Mouse (Mus musculus): ENCODE measurements around the gene Mttp.

Mttp gene

GRCm38 (mm10) chr3:138051431-138051830 lies 93.3 kb downstream of the Mttp start:
- no peak for DNase-seq (ENCODE audit: low spot score in 2 of 2)

- no peak for DNase-seq (ENCODE audit: low spot score in 2 of 2)
These were observed 94.0 kb downstream of the Mttp start for GRCm38 (mm10) chr3:138050772-138051171.

- DNase-seq (ENCODE audit: low spot score in 2 of 2) = no peak
These were observed 95.2 kb downstream of the Mttp start for GRCm38 (mm10) chr3:138049555-138049954.

DNA sequence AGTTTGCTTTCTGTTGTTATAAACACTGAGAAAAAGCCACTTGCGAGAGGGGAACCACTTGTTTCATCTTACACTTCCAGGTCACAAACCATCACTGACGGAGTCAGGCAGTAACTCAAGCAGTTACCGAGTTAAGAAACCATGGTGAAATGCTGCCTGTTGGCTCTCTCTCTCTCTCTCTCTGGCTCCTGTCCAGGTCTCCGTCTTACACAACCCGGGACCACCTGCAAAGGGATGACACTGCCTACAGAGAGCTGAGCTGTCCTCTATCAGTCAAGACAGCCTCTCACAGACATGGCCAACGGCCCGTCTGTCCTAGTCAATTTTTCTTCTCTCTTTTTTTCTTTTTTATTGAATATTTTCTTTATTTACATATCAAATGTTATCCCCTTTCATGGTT lies 101.5 kb downstream of the Mttp start:
- DNase-seq (ENCODE audit: low spot score in 2 of 2) = no peak

DNA sequence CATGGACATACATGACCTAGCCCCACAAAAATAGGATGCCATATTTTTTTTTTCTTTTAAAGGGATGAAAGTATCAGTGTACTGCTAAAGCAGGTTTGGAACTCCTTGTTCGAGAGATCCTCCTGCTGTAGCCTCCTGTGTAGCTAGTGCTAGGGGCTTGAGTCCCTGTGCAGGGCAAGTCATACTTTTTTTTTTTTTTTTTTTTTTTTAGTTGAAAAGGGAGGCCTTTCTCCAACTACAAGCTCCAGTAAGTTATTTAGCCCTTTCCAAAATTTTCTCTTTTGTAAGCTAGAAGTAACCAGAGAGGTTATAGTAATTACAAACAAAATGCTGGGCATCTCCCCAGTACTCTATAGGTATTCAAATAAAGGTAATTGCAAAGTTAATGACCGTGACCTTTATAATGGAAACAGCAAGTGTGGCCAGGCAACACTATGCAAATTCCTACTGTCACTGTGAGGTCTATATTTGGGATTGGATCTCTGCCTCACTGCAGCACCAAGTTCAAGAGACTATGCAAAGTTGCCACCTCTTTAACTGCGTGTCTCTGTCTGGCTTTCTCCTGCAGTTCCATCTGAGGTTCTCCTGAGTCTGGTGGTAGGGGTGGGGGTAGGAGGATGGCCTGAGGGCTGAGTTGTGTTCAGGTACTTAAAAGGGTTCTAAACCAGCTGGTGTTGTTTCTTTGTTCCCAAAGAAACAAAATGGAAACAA lies 103.0 kb downstream of the Mttp start:
- DNase-seq (ENCODE audit: low spot score in 2 of 2) = no peak

DNA sequence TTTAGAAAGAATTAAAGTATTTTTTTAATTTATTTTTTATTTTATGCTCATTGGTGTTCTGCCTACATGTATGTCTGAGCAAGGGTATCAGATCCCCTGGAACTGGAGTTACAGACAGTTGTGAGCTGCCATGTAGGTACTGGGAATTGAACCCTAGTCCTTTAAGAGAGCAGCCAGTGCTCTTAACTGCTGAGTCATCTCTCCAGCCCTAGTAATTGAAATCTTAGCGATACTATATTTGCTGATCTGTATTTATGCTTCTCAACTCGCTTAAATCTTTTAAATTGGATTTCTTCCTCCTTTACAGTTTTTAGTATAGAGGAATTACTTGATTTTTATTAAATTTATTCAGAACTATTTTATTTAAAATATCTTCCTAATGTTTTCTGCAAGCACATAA lies 103.8 kb downstream of the Mttp start:
- DNase-seq (ENCODE audit: low spot score in 2 of 2) = no peak
